ENCODE assay signal across 8 mouse cellular contexts in the genomic region with DNA sequence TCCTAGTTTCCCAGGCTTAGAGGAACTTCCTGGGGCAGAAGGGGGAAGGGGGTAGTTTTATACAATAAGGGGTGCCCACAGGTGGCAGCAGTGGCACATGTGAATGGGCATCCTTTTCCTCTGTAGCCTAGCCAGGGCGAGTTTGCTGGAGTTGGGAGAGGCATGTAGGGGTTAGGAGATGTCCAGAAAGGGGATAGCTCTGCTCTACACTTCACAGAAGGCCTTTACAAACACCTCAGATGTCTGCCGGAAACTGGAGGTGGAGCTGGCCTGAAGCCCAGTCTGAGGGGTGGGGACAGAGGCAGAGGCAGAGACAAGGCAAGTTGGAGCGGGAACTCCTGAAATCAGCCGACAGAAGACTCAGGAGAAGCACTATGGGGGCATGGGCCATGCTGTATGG. TPM values are rescaled to one million over a fixed set of nuclear protein-coding genes. Genes with fewer than 3 reads are reported as not detected.
DNase-seq lines count a peak whose midpoint lies in the region; ATAC-seq and TF ChIP-seq lines count a peak whose summit lies in the region.

A gene (plus strand): TSS at position 152 of the 400 bp plus-strand sequence.

- no peak within 1 kb of the TSS for H3K4me3 ChIP-seq in liver, embryonic 16.5 days (ENCODE audit: low read depth, low read length)
- no peak within 1 kb of the TSS for H3K4me3 ChIP-seq in liver, embryonic 12.5 days
- H3K4me3 ChIP-seq in embryonic facial prominence, embryonic 14.5 days (ENCODE audit: low read depth, low read length), result no peak within 1 kb of the TSS
- no peak within 1 kb of the TSS for H3K4me3 ChIP-seq in lung, postnatal 0 days (ENCODE audit: low read depth, low read length)
- no peak within 1 kb of the TSS for H3K4me3 ChIP-seq in stomach, embryonic 15.5 days (replicated peaks)
- no peak within 1 kb of the TSS for H3K4me3 ChIP-seq in forebrain, embryonic 10.5 days

- DNase-seq in embryonic facial prominence, embryonic 14.5 days (ENCODE audit: low spot score), result peak; percentile 54
- DNase-seq in kidney, adult 9 months, result peak; percentile 35
- DNase-seq in lung, postnatal 0 days (ENCODE audit: low spot score), result peak; percentile 69
- DNase-seq in retina, embryonic 14.5 days (ENCODE audit: low spot score), result no peak
- no peak for DNase-seq in forebrain, embryonic 10.5 days (ENCODE audit: extremely low spot score, low spot score)

- peak; percentile 16; the same call in 1 of the 2 replicates for ATAC-seq in liver, embryonic 16.5 days (ENCODE audit: low read depth)
- ATAC-seq in liver, embryonic 12.5 days, result no peak
- peak; percentile 38; the same call in 1 of the 2 replicates for ATAC-seq in embryonic facial prominence, embryonic 14.5 days (ENCODE audit: low read depth)
- peak; percentile 77 for ATAC-seq in lung, postnatal 0 days
- ATAC-seq in stomach, embryonic 15.5 days (ENCODE audit: insufficient read depth, low FRiP score, low read depth), result peak; percentile 44; the same call in 1 of the 2 replicates

- TF ChIP-seq EP300 in lung, postnatal 0 days (IDR thresholded peaks at IDR 0.05), result no peak

- no peak within 1 kb of the TSS for H3K4me2 ChIP-seq in liver, embryonic 16.5 days (ENCODE audit: low read depth, low read length)
- no peak within 1 kb of the TSS for H3K4me2 ChIP-seq in liver, embryonic 12.5 days
- H3K4me2 ChIP-seq in embryonic facial prominence, embryonic 14.5 days (ENCODE audit: low read depth, low read length), result no peak within 1 kb of the TSS
- H3K4me2 ChIP-seq in lung, postnatal 0 days (replicated peaks; ENCODE audit: low read depth, low read length), result peak within 1 kb of the TSS; percentile 25; the same call in 1 of the 2 replicates
- no peak within 1 kb of the TSS for H3K4me2 ChIP-seq in stomach, embryonic 15.5 days

- H3K27ac ChIP-seq in liver, embryonic 16.5 days (ENCODE audit: low read length), result no peak within 1 kb of the TSS
- H3K27ac ChIP-seq in liver, embryonic 12.5 days, result no peak within 1 kb of the TSS
- H3K27ac ChIP-seq in embryonic facial prominence, embryonic 14.5 days (replicated peaks; ENCODE audit: low read depth, low read length), result no peak within 1 kb of the TSS
- H3K27ac ChIP-seq in lung, postnatal 0 days (ENCODE audit: low read length), result peak within 1 kb of the TSS; percentile 32; the same call in 1 of the 2 replicates
- no peak within 1 kb of the TSS; the same call in 1 of the 2 replicates for H3K27ac ChIP-seq in stomach, embryonic 15.5 days
- no peak within 1 kb of the TSS for H3K27ac ChIP-seq in forebrain, embryonic 10.5 days

- 35% methylated on average over 4 of the region's 4 CpGs for WGBS in liver, embryonic 16.5 days (ENCODE audit: insufficient replicate concordance)
- 43% methylated on average over 4 of the region's 4 CpGs for WGBS in liver, embryonic 12.5 days (ENCODE audit: insufficient replicate concordance)
- WGBS in embryonic facial prominence, embryonic 14.5 days, result 43% methylated on average over 4 of the region's 4 CpGs
- WGBS in lung, postnatal 0 days, result 2% methylated on average over 4 of the region's 4 CpGs
- WGBS in stomach, embryonic 15.5 days, result 24% methylated on average over 4 of the region's 4 CpGs
- 83% methylated on average over 4 of the region's 4 CpGs for WGBS in forebrain, embryonic 10.5 days

- no peaks in the 10 kb centered on the region for H3K9me3 ChIP-seq in liver, embryonic 16.5 days (replicated peaks; ENCODE audit: control insufficient read depth, low read length)
- no peaks in the 10 kb centered on the region for H3K9me3 ChIP-seq in liver, embryonic 12.5 days (replicated peaks)
- H3K9me3 ChIP-seq in embryonic facial prominence, embryonic 14.5 days (ENCODE audit: control insufficient read depth, low read length), result no peaks in the 10 kb centered on the region
- no peaks in the 10 kb centered on the region for H3K9me3 ChIP-seq in lung, postnatal 0 days (ENCODE audit: low read length)
- no peaks in the 10 kb centered on the region for H3K9me3 ChIP-seq in stomach, embryonic 15.5 days
- H3K9me3 ChIP-seq in forebrain, embryonic 10.5 days, result no peaks in the 10 kb centered on the region

- H3K4me1 ChIP-seq in liver, embryonic 16.5 days (ENCODE audit: control insufficient read depth, low read depth, low read length), result peaks cover 8% of the 10 kb centered on the region; the same call in 1 of the 2 replicates
- H3K4me1 ChIP-seq in liver, embryonic 12.5 days, result peaks cover 19% of the 10 kb centered on the region
- H3K4me1 ChIP-seq in embryonic facial prominence, embryonic 14.5 days (ENCODE audit: control insufficient read depth, insufficient read depth, low read length), result peaks cover 10% of the 10 kb centered on the region; the same call in 1 of the 2 replicates
- H3K4me1 ChIP-seq in lung, postnatal 0 days (ENCODE audit: insufficient read depth, low read depth, low read length), result peaks cover 12% of the 10 kb centered on the region
- H3K4me1 ChIP-seq in stomach, embryonic 15.5 days, result peaks cover 23% of the 10 kb centered on the region
- peaks cover 9% of the 10 kb centered on the region for H3K4me1 ChIP-seq in forebrain, embryonic 10.5 days

- H3K27me3 ChIP-seq in liver, embryonic 16.5 days (ENCODE audit: control insufficient read depth, insufficient read depth, low read depth, low read length), result no peaks in the 10 kb centered on the region
- H3K27me3 ChIP-seq in liver, embryonic 12.5 days (replicated peaks), result no peaks in the 10 kb centered on the region
- H3K27me3 ChIP-seq in embryonic facial prominence, embryonic 14.5 days (replicated peaks; ENCODE audit: control insufficient read depth, insufficient read depth, low read length), result no peaks in the 10 kb centered on the region
- no peaks in the 10 kb centered on the region for H3K27me3 ChIP-seq in lung, postnatal 0 days (replicated peaks; ENCODE audit: insufficient read depth, low read length)
- H3K27me3 ChIP-seq in stomach, embryonic 15.5 days (replicated peaks), result no peaks in the 10 kb centered on the region
- no peaks in the 10 kb centered on the region for H3K27me3 ChIP-seq in forebrain, embryonic 10.5 days (ENCODE audit: poor library complexity, severe bottlenecking)

- no peaks in the 10 kb centered on the region for H3K36me3 ChIP-seq in liver, embryonic 16.5 days (ENCODE audit: control insufficient read depth, insufficient read depth)
- H3K36me3 ChIP-seq in liver, embryonic 12.5 days, result 0 out of 2 replicates have a peak, but pooled peaks cover 6% of the 10 kb centered on the region
- peaks cover 18% of the 10 kb centered on the region; the same call in 1 of the 2 replicates for H3K36me3 ChIP-seq in embryonic facial prominence, embryonic 14.5 days (ENCODE audit: control insufficient read depth, insufficient read depth, low read length)
- no peaks in the 10 kb centered on the region for H3K36me3 ChIP-seq in lung, postnatal 0 days (ENCODE audit: insufficient read depth, low read length)
- no peaks in the 10 kb centered on the region for H3K36me3 ChIP-seq in stomach, embryonic 15.5 days
- H3K36me3 ChIP-seq in forebrain, embryonic 10.5 days (replicated peaks), result peaks cover 39% of the 10 kb centered on the region

- no peak within 1 kb of the TSS for H3K9ac ChIP-seq in liver, embryonic 16.5 days (ENCODE audit: low read depth, low read length)
- no peak within 1 kb of the TSS for H3K9ac ChIP-seq in liver, embryonic 12.5 days
- H3K9ac ChIP-seq in embryonic facial prominence, embryonic 14.5 days (ENCODE audit: low read depth, low read length), result no peak within 1 kb of the TSS
- no peak within 1 kb of the TSS for H3K9ac ChIP-seq in lung, postnatal 0 days (replicated peaks; ENCODE audit: low read depth)
- no peak within 1 kb of the TSS for H3K9ac ChIP-seq in stomach, embryonic 15.5 days

- TF ChIP-seq CTCF in lung, postnatal 0 days (IDR thresholded peaks at IDR 0.05), result peak; percentile 56

RNA-seq across cellular contexts. Expression of the gene that starts here (rescaled TPM):
- 0.58 and 0.68 TPM in 2 replicates for polyA plus RNA-seq in liver, embryonic 16.5 days (2015; fragmentation: Nextera tagmentation; extraction: Ambion mirVana)
- polyA plus RNA-seq in liver, embryonic 12.5 days (2016; fragmentation: Nextera tagmentation; extraction: Ambion mirVana), result 0.77 and 0.99 TPM in 2 replicates
- polyA plus RNA-seq in embryonic facial prominence, embryonic 14.5 days (2014; fragmentation: Nextera tagmentation; extraction: Ambion mirVana), result 2.7 and 3.1 TPM in 2 replicates
- 1.6 and 1.9 TPM in 2 replicates for polyA plus RNA-seq in lung, postnatal 0 days (2015; fragmentation: Nextera tagmentation; extraction: Ambion mirVana)
- 2.3 and 2.5 TPM in 2 replicates for polyA plus RNA-seq in stomach, embryonic 15.5 days (2015; fragmentation: Nextera tagmentation; extraction: Ambion mirVana)
- 0.72 and 1.1 TPM in 2 replicates for polyA plus RNA-seq in forebrain, embryonic 10.5 days (2016; fragmentation: Nextera tagmentation; extraction: Ambion mirVana)

Comparison
In these comparisons a context has a peak if more than half of its experiments do, and no peak if none do; other contexts are left out.
1. Peak in ATAC-seq in liver, embryonic 16.5 days; RNA of the gene not detected or under 1 TPM.
2. DNase-seq: peak in embryonic facial prominence, embryonic 14.5 days (single experiment), kidney, adult 9 months (single experiment) and lung, postnatal 0 days (single experiment); none in retina, embryonic 14.5 days (single experiment) and forebrain, embryonic 10.5 days (single experiment).